Mouse (Mus musculus) kidney, adult 2 months (tissue): ENCODE measurements at regions not wholly inside any gene's neighbourhood (a gene's known extent, or its start where the extent isn't known, plus 50 kb on each side); places are given as distances from the start of the nearest gene placed in this dataset.

ENCODE experiments used
- CTCF ChIP-seq: fragments of 200-500 bp; conservative IDR thresholded peaks from 2 replicates; pipeline ENCODE4 v1.5.1; 2011; ENCODE audit warnings: low read depth, mild to moderate bottlenecking, control low read depth, low read length, moderate library complexity, mixed read lengths; ENCODE audit not compliant: insufficient read depth, insufficient read length
- POLR2A ChIP-seq: fragments of 200-500 bp; IDR thresholded peaks from one replicate; pipeline ENCODE4 v1.6.1; 2011; ENCODE audit warnings: low read depth, low read length, control low read depth

- TF ChIP-seq POLR2A, result no peak
- no peak for TF ChIP-seq CTCF
These were observed 641.9 kb upstream of the Intu start for GRCm38 (mm10) chr3:39889222-39889621.
